Mouse (Mus musculus) heart, adult 18-20 months (tissue): ENCODE measurements around the gene Hist1h2bm. TPM values are rescaled to one million over a fixed set of nuclear protein-coding genes. Genes with fewer than 3 reads are reported as not detected.

Source experiments
- microRNA-seq, 2 experiments: library from miRNA; unstranded; fragments of <30 nt; microRNA quantifications; one replicate each; pipeline ENCODE4 v1.2.0; 2022
- total RNA-seq, 2 experiments: library from RNA; stranded (reverse); gene quantifications; 2 replicates each; pipeline ENCODE4 v1.2.3; 2021

The Hist1h2bm gene
- total RNA-seq, 2 experiments from 2014 or later: 2.0 to 3.6 TPM

Small RNAs within 50 kb of the gene (microRNA-seq; reads per million reads assigned to microRNA genes)
- gene Gm44357 (0 reads per million in 2 experiments), gene Gm44367 (0 reads per million in 2 experiments), gene Gm44454 (0 reads per million in 2 experiments)

Other genes with a start within 250 kb of the Hist1h2bm start
- gene Zkscan4, start 243.1 kb upstream of the Hist1h2bm start, total RNA-seq: 1 to 10 TPM in 1 of 2 experiments, under 1 TPM in 1; 0.79 to 1.3 TPM
- gene Gm10065, start 242.6 kb upstream of the Hist1h2bm start, total RNA-seq: not detected
- 10 to 100 TPM; 25.7 to 26.8 TPM for gene AK157302, start 226.8 kb upstream of the Hist1h2bm start, total RNA-seq
- gene Gm11273, start 220.6 kb upstream of the Hist1h2bm start, total RNA-seq: 100 to 1,000 TPM; 222 to 251 TPM
- 10 to 100 TPM in 1 of 2 experiments, 1 to 10 TPM in 1; 9.9 to 10.7 TPM for gene Zkscan8, start 190.9 kb upstream of the Hist1h2bm start, total RNA-seq
- gene Olfr1366, start 179.2 kb upstream of the Hist1h2bm start, total RNA-seq: not detected
- gene Olfr1535, start 162.2 kb upstream of the Hist1h2bm start, total RNA-seq: not detected
- gene Olfr1364, start 140.3 kb upstream of the Hist1h2bm start, total RNA-seq: not detected
- not detected for gene Olfr1362, start 108.0 kb upstream of the Hist1h2bm start, total RNA-seq
- not detected for gene Olfr11, start 79.5 kb upstream of the Hist1h2bm start, total RNA-seq
- not detected for gene Olfr1361, start 58.7 kb upstream of the Hist1h2bm start, total RNA-seq
- not detected for gene Olfr1360, start 44.6 kb upstream of the Hist1h2bm start, total RNA-seq
- gene Olfr1359, start 23.9 kb upstream of the Hist1h2bm start, total RNA-seq: not detected
- gene Hist1h2bl, start 5.9 kb upstream of the Hist1h2bm start, total RNA-seq: 10 to 100 TPM in 1 of 2 experiments, 1 to 10 TPM in 1; 7.7 to 11.5 TPM
- 10 to 100 TPM in 1 of 2 experiments, 1 to 10 TPM in 1; 4.0 to 15.4 TPM for gene Hist1h2ai, start 5.6 kb upstream of the Hist1h2bm start, total RNA-seq
- 10 to 100 TPM; 11.0 to 14.3 TPM for gene Hist1h3h, start 4.4 kb upstream of the Hist1h2bm start, total RNA-seq
- 1 to 10 TPM; 1.9 to 3.4 TPM for gene Hist1h4j, start 13.0 kb downstream of the Hist1h2bm start, total RNA-seq
- 10 to 100 TPM; 39.5 to 45.0 TPM for gene Hist1h4k, start 28.5 kb downstream of the Hist1h2bm start, total RNA-seq
- 1 to 10 TPM; 2.5 to 4.6 TPM for gene Hist1h2ak, start 31.8 kb downstream of the Hist1h2bm start, total RNA-seq
- 1 to 10 TPM; 4.3 to 4.8 TPM for gene Hist1h2bn, start 32.1 kb downstream of the Hist1h2bm start, total RNA-seq
- gene Hist1h1b, start 58.6 kb downstream of the Hist1h2bm start, total RNA-seq: 1 to 10 TPM; 3.5 to 4.0 TPM
- gene Hist1h3i, start 61.3 kb downstream of the Hist1h2bm start, total RNA-seq: 10 to 100 TPM; 10.2 to 11.2 TPM
- gene Hist1h2an, start 65.2 kb downstream of the Hist1h2bm start, total RNA-seq: 1 to 10 TPM; 1.0 to 5.3 TPM
- 1 to 10 TPM; 3.3 to 4.2 TPM for gene Hist1h2bp, start 65.4 kb downstream of the Hist1h2bm start, total RNA-seq
- 10 to 100 TPM; 27.9 to 31.1 TPM for gene Hist1h2bq, start 88.2 kb downstream of the Hist1h2bm start, total RNA-seq
- gene Hist1h2ao, start 88.4 kb downstream of the Hist1h2bm start, total RNA-seq: 1 to 10 TPM in 1 of 2 experiments, not detected in 1; 1.4 TPM
- 10 to 100 TPM; 41.7 to 58.7 TPM for gene Hist1h4m, start 89.7 kb downstream of the Hist1h2bm start, total RNA-seq
- 1 to 10 TPM; 4.7 to 9.4 TPM for gene Hist1h4n, start 110.2 kb downstream of the Hist1h2bm start, total RNA-seq
- gene Hist1h2ap, start 111.5 kb downstream of the Hist1h2bm start, total RNA-seq: 10 to 100 TPM; 11.6 to 12.2 TPM
- gene Hist1h2br, start 111.7 kb downstream of the Hist1h2bm start, total RNA-seq: 10 to 100 TPM; 28.3 to 30.7 TPM
- 1 to 10 TPM in 1 of 2 experiments, under 1 TPM in 1; 0.67 to 1.3 TPM for gene Zfp184, start 223.1 kb downstream of the Hist1h2bm start, total RNA-seq